Mouse (Mus musculus) MEL (cell line): Measurements from ENCODE around the gene Wdr60.

Source experiments
- CTCF ChIP-seq, 3 experiments: IDR thresholded peaks in 2 of 3; conservative IDR thresholded peaks in 1 of 3; 2 replicates each; pipeline ENCODE4 v1.5.1; 2011 to 2012; ENCODE audit warnings: low read length in 3 of 3, low read depth in 2 of 3, mild to moderate bottlenecking in 2 of 3, improper control_type of control experiment in 1 of 3, inconsistent platforms in 1 of 3, mixed read lengths in 1 of 3, moderate library complexity in 1 of 3; ENCODE audit not compliant: control insufficient read depth in 1 of 3, insufficient read depth in 1 of 3, poor library complexity in 1 of 3, severe bottlenecking in 1 of 3
- EP300 ChIP-seq, 2 experiments: IDR thresholded peaks; 2 replicates each; pipeline ENCODE4 v1.6.1; 2011; ENCODE audit warnings: improper control_type of control experiment in 2 of 2, low read length in 2 of 2, low read depth in 1 of 2, mild to moderate bottlenecking in 1 of 2
- MAX ChIP-seq: IDR thresholded peaks from 2 replicates; pipeline ENCODE4 v1.6.1; 2011; ENCODE audit warnings: low read length, improper control_type of control experiment
- USF2 ChIP-seq, 2 experiments: IDR thresholded peaks; 2 replicates each; pipeline ENCODE4 v1.6.1; 2011 to 2012; ENCODE audit warnings: improper control_type of control experiment in 2 of 2, low read length in 2 of 2, borderline replicate concordance in 1 of 2, inconsistent platforms in 1 of 2, low read depth in 1 of 2, mild to moderate bottlenecking in 1 of 2; ENCODE audit not compliant: insufficient read depth in 1 of 2

- no peak for TF ChIP-seq USF2 (IDR thresholded peaks at IDR 0.05; ENCODE audit: borderline replicate concordance in 1 of 2, insufficient read depth in 1 of 2, low read depth in 1 of 2, low read length in 2 of 2)
- no peak for TF ChIP-seq CTCF (IDR thresholded peaks at IDR 0.05 in 2 of 3, conservative IDR thresholded peaks at IDR 0.05 in 1 of 3; ENCODE audit: control insufficient read depth in 1 of 3, insufficient read depth in 1 of 3, low read depth in 2 of 3, low read length in 3 of 3, poor library complexity in 1 of 3, severe bottlenecking in 1 of 3)
- no peak for TF ChIP-seq MAX
- TF ChIP-seq EP300 (IDR thresholded peaks at IDR 0.05; ENCODE audit: low read depth in 1 of 2, low read length in 2 of 2): no peak
These were observed 81.3 kb downstream of the Wdr60 start for GRCm38 (mm10) chr12:116181436-116182050.
